Mouse (Mus musculus) kidney, postnatal 14 days (tissue): ENCODE measurements around the gene Psip1.

Experiments used
- DNase-seq: peaks from one replicate; pipeline ENCODE4 v3.0.0; 2022; ENCODE audit warnings: mixed read lengths

Gene Psip1

DNA sequence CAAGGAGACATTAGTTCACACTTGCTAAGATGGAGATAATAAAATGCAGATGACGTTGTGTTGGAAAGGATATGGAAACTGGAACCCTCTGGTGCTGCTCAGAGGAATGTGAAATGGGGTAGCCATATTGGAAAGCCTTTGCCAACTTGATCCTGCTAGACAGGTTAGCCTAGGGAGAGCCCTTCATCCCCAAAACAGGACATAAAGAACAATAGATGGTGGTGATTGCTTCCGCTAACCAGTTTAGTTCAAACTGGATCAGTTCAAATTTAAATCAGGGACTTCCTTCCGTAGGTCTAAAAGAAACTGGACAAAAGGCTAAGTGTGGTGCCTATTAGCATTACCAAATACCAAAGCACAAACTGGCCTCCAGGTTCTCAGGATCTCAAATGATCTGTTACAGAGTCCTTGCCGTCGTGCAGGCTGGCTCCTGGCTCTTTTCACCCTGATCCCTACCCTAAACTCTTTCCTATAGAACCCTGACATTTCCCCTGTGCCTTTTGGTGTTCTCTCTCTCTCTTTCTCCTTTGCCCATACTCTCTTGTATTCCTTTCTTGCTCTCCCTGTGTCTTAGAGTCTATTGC is 71.9 kb downstream of the Psip1 start:
- DNase-seq = no peak

- no peak for DNase-seq
Observed at GRCm38 (mm10) chr4:83412060-83412459, 74.2 kb downstream of the Psip1 start.

DNA sequence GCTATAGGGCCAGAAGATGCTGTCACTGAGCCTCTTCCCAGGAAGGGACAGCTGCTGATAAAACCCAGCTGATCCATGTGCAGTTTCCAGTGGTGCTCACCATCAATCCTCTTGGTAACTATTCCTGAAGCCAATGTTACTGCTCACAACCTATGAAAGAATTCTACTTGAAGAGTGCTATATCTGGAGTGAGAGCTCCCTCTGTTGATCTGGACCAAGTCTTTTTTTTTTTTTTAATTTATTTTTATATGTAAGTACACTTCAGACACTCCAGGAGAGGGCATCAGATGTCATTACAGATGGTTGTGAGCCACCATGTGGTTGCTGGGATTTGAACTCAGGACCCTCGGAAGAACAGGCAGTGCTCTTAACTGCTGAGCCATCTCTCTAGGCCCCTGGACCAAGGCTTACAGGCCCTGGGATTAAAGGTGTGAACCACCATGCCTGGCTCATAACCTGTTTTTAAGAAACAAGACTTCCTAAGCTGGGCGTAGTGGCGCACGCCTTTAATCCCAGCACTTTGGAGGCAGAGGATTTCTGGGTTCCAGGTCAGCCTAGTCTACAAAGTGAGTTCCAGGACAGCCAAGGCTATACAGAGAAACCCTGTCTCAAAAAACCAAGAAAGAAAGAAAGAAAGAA is 76.3 kb downstream of the Psip1 start:
- DNase-seq = no peak

GRCm38 (mm10) chr4:83407688-83408087 is 78.6 kb downstream of the Psip1 start:
- DNase-seq = no peak
